Mouse (Mus musculus): ENCODE results near the gene Ttc27. TPM values are rescaled to one million over a fixed set of nuclear protein-coding genes. Genes with fewer than 3 reads are reported as not detected.

The Ttc27 gene
- polyA plus RNA-seq, 1 experiment from 2014 or later: 21.2 TPM

DNA sequence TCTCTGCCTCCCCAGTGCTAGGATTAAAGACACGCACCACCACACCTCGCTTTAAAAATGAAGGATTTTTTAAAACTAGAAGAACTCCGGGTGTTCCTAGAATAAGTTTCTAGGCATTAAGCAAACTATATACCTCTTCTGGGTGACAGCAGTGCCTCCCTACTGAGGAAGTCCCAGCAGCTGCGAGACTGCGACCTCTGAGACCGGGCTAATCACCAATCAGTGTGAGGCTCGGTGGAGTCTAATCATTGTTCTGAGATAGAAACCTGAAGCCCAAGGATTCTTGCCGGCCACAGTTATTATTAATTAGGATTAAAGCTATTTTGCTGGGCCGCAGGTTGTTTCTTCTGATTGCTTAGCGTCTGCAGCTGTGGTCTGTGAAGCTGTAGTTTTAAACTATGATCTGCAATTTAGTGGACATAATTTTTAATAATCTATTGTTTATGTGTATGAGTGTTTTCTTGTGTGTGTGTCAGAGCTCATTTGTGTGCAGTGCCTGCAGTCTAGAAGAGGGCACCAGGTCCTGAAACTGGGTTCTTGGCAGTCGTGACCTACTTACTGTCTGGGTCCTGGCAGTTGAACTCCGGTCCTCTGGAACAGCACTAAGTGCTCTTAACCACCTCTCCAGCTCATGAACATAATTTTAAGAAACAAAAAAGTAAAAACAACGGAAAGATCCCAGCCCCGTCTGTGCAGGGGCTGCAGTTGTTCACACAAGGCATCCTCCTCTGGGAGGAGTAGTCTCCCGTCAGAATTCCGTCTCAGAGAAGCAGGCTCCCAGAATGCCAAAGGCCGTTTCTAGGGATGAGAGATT, 142.9 kb downstream of the Ttc27 start:
- no peak overlapping the region for H3K9ac ChIP-seq (ENCODE audit: low read depth, low read length)
- H3K27ac ChIP-seq (replicated peaks; ENCODE audit: low read depth, low read length): no peak overlapping the region
- H3K36me3 ChIP-seq (ENCODE audit: control insufficient read depth, insufficient read depth, low read length): no peaks in the 10 kb centered on the region
- no peak overlapping the region for H3K4me3 ChIP-seq (ENCODE audit: low read depth, low read length)
- no peak overlapping the region for H3K4me2 ChIP-seq (ENCODE audit: low read depth, low read length)
- H3K4me1 ChIP-seq (ENCODE audit: control insufficient read depth, insufficient read depth, low read length): peaks cover 4% of the 10 kb centered on the region; the same call in 1 of the 2 replicates
- ATAC-seq (ENCODE audit: low read depth) (peak; percentile 70), DNase-seq (ENCODE audit: low spot score) (peak; percentile 33)
- WGBS: 57% methylated on average over 17 of the region's 17 CpGs
- H3K9me3 ChIP-seq (ENCODE audit: control insufficient read depth, low read length): no peaks in the 10 kb centered on the region
- no peaks in the 10 kb centered on the region for H3K27me3 ChIP-seq (replicated peaks; ENCODE audit: control insufficient read depth, insufficient read depth, low read length)

DNA sequence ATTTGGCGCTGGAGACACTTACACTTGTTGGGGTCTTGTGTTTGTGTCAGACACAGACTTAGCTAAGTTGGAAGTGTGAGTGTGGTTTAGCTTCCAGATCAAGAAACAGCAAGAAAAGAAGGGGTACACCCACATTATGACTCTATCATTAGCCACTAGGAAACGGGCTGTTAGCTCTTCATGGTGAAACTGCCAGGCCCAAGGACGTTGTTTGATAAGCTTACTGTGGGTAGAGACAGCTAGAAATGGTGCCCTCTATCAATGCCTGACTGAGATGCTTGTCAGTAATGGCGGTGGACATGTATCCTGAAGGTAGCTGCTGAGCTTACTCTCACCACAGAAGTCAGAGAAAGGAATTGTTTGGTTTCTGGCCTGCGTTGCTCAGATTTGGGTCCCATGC, 146.3 kb downstream of the Ttc27 start:
- DNase-seq (ENCODE audit: low spot score) (no peak), ATAC-seq (ENCODE audit: low read depth) (no peak)
- Histone ChIP-seq H3K4me1 (ENCODE audit: control insufficient read depth, insufficient read depth, low read length) (peaks cover 29% of the 10 kb centered on the region), H3K27ac (replicated peaks; ENCODE audit: low read depth, low read length) (no peak overlapping the region), H3K36me3 (ENCODE audit: control insufficient read depth, insufficient read depth, low read length) (no peaks in the 10 kb centered on the region), H3K4me2 (ENCODE audit: low read depth, low read length) (no peak overlapping the region), H3K27me3 (replicated peaks; ENCODE audit: control insufficient read depth, insufficient read depth, low read length) (no peaks in the 10 kb centered on the region), H3K9me3 (ENCODE audit: control insufficient read depth, low read length) (no peaks in the 10 kb centered on the region), H3K4me3 (ENCODE audit: low read depth, low read length) (no peak overlapping the region), H3K9ac (ENCODE audit: low read depth, low read length) (no peak overlapping the region)
- 86% methylated on average over 5 of the region's 5 CpGs for WGBS

DNA sequence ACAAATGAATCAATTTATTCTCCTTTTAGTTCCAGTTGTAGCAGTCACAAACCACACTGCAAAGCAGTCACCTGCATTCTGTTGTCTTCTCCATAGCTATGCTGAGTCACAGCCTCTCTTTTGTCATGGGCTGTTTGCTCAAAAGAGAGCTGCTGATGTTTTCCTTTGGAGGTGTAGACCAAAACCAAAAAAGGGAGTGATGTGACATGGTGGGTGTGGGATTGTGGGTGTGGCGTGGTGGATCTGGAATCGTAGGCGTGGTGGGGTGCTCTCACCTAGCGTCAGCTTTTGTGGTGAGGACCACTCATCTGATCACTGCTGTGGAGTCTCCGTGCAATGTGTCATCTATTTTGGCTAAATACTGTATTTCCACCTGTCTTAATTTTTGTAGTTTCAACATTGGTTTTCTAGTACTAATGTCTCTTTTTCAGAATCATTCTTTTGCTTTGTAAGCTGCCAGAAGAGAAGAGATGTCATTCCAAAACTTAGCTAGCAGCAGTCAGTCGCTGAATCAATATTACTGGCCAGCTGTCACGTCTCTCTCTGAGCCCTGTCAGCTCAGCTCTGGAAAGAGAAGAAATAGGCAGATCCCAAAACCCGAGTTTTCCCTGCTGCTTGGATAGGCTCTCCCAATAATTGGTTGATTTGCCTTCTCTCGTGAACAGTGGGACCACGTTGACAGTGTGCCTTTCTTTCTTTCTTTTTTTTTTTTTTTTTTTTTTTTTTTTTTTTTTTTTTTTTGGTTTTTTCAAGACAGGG, 147.4 kb downstream of the Ttc27 start:
- no peak overlapping the region for H3K4me3 ChIP-seq (ENCODE audit: low read depth, low read length)
- no peak overlapping the region for H3K9ac ChIP-seq (ENCODE audit: low read depth, low read length)
- H3K9me3 ChIP-seq (ENCODE audit: control insufficient read depth, low read length): no peaks in the 10 kb centered on the region
- DNase-seq (ENCODE audit: low spot score) (no peak), ATAC-seq (ENCODE audit: low read depth) (no peak)
- H3K4me2 ChIP-seq (ENCODE audit: low read depth, low read length): no peak overlapping the region
- H3K4me1 ChIP-seq (ENCODE audit: control insufficient read depth, insufficient read depth, low read length): peaks cover 40% of the 10 kb centered on the region
- H3K27me3 ChIP-seq (replicated peaks; ENCODE audit: control insufficient read depth, insufficient read depth, low read length): no peaks in the 10 kb centered on the region
- H3K36me3 ChIP-seq (ENCODE audit: control insufficient read depth, insufficient read depth, low read length): no peaks in the 10 kb centered on the region
- no peak overlapping the region for H3K27ac ChIP-seq (replicated peaks; ENCODE audit: low read depth, low read length)
- 80% methylated on average over 10 of the region's 10 CpGs for WGBS

DNA sequence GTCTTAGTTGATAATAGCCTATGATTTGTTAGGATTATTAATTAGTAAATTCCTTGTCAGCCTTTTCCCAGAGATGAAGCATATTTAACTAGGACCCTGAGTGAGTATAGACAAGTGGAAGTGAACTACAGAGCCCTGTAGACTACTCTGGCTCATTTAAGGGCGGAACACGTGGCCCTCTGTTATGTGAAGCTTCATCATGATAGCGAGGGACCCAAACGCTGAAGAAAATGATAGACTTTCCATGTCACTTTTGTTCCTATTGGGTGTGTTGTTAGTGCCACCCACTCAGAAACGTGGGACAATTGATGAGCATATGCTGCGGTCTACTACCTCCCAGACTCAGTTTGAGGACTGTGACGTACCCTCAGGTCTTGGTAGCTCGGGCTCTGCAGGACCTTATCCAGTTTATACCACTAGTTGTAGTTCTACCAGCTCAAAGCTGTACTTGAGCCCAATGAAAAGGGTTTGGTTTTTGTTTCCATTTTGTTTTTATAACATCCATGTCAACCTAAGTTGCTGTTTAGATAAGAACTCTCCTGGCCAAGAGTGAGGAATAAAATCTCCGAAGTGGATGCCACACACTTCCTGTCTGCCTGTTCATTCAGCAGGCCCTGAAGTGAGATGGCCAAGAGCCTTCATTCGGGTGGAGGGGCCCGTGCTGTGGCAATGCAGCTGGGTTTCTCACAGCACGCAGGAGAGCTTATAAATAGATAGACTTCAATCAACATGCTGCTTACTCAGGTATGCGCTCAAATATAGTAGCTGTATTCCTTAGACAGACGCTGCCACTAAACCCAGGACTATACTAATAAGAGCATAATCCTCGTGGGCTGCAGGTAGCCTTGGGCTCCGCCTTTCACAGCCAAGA, 148.4 kb downstream of the Ttc27 start:
- ATAC-seq (ENCODE audit: low read depth) (no peak), DNase-seq (ENCODE audit: low spot score) (no peak)
- no peaks in the 10 kb centered on the region for H3K9me3 ChIP-seq (ENCODE audit: control insufficient read depth, low read length)
- H3K4me1 ChIP-seq (ENCODE audit: control insufficient read depth, insufficient read depth, low read length): peaks cover 49% of the 10 kb centered on the region
- H3K9ac ChIP-seq (ENCODE audit: low read depth, low read length): no peak overlapping the region
- H3K27ac ChIP-seq (replicated peaks; ENCODE audit: low read depth, low read length): peak overlapping the region; percentile 53; the same call in 1 of the 2 replicates
- no peak overlapping the region for H3K4me2 ChIP-seq (ENCODE audit: low read depth, low read length)
- no peaks in the 10 kb centered on the region for H3K27me3 ChIP-seq (replicated peaks; ENCODE audit: control insufficient read depth, insufficient read depth, low read length)
- WGBS: 78% methylated on average over 16 of the region's 16 CpGs
- no peak overlapping the region for H3K4me3 ChIP-seq (ENCODE audit: low read depth, low read length)
- no peaks in the 10 kb centered on the region for H3K36me3 ChIP-seq (ENCODE audit: control insufficient read depth, insufficient read depth, low read length)

DNA sequence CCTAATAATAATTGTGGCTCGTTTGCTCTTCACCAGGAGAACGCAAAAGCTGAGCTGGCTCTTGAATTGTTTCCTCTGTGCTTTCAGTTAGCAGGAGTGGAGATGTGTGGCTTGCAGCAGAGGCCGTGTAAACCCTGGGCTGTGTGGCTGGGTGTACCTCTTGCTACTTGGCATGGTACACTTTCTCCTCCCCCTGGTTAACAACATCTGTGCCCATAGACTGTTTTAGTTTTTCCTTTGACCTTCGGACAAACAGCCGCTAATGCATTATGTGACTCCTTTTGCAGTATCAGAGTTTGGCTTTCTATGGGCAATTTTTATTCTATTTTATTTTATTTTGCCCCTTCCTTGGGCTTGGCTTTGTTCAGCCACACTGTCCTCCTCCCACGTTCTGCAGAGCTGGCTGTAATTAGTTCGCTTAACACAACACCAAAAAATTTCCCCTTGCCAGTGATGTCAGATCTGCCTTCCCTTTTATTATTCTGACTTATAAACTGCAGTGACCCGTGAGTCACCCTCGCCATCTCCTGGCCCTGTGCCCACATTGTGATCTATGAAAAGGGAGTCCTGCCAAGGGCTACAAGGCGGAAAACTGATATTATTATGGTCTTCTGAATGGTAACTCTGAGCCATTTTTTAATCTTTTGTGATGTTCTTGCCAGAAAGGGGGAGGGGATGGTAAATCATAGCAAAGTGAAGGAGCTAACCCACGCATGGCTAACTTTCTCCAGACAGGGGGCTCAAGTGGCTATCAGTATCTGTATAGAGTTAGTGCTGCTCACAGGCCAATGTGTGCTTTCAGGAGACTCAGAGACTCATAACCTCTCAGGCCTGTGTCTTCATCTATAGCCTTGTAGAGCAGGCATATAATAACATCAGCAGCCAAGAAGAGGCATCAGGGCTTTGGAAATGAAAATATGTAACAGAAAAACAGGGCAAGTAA, 149.3 kb downstream of the Ttc27 start:
- ATAC-seq (ENCODE audit: low read depth) (peak; percentile 45), DNase-seq (ENCODE audit: low spot score) (peak; percentile 84)
- Histone ChIP-seq H3K4me3 (ENCODE audit: low read depth, low read length) (no peak overlapping the region), H3K36me3 (ENCODE audit: control insufficient read depth, insufficient read depth, low read length) (no peaks in the 10 kb centered on the region), H3K4me1 (ENCODE audit: control insufficient read depth, insufficient read depth, low read length) (peaks cover 56% of the 10 kb centered on the region), H3K27me3 (replicated peaks; ENCODE audit: control insufficient read depth, insufficient read depth, low read length) (no peaks in the 10 kb centered on the region), H3K9me3 (ENCODE audit: control insufficient read depth, low read length) (no peaks in the 10 kb centered on the region), H3K27ac (replicated peaks; ENCODE audit: low read depth, low read length) (peak overlapping the region; percentile 53), H3K4me2 (ENCODE audit: low read depth, low read length) (no peak overlapping the region; the same call in 1 of the 2 replicates), H3K9ac (ENCODE audit: low read depth, low read length) (no peak overlapping the region)
- WGBS: 30% methylated on average over 11 of the region's 11 CpGs

DNA sequence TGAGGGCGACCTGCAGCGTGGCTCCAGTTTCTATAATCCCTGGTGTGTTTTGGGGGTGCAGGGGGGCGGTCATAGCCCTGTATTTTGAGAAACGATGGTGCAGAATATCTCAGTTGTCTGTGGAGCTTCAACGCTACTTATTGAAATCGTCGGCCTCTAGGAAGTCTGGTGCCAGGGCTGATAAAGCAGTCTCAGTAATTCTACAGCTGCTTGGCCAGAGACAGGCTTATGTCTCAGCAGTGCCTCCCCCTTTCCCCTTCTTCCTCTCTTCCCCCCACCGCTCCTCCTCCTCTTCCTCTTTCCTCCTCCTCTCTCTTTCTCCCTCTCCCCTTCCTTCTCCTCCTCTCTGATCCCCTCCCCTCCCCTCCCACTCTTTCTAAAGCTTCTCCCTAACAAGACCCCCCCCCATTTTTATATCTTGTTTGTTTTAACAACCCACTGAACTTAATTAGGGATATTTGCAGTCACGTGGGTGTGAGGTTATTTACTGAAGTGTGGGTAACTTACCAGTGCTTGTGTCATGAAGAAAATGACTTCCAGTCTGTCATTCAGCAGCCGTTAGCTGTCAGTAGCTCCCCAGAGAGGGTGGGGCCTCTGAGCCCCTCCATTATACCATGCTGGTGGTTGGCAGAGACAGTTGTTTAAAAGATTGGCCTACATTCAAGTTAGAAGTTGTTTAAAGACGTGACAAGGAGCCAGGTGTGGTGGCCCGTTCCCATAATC, 150.8 kb downstream of the Ttc27 start:
- no peak overlapping the region for H3K9ac ChIP-seq (ENCODE audit: low read depth, low read length)
- H3K4me2 ChIP-seq (ENCODE audit: low read depth, low read length): no peak overlapping the region
- DNase-seq (ENCODE audit: low spot score): peak; percentile 46
- no peak overlapping the region for H3K27ac ChIP-seq (replicated peaks; ENCODE audit: low read depth, low read length)
- WGBS: 62% methylated on average over 12 of the region's 12 CpGs
- no peaks in the 10 kb centered on the region for H3K36me3 ChIP-seq (ENCODE audit: control insufficient read depth, insufficient read depth, low read length)
- H3K27me3 ChIP-seq (replicated peaks; ENCODE audit: control insufficient read depth, insufficient read depth, low read length): no peaks in the 10 kb centered on the region
- no peaks in the 10 kb centered on the region for H3K9me3 ChIP-seq (ENCODE audit: control insufficient read depth, low read length)
- no peak overlapping the region for H3K4me3 ChIP-seq (ENCODE audit: low read depth, low read length)
- no peak for ATAC-seq (ENCODE audit: low read depth)
- H3K4me1 ChIP-seq (ENCODE audit: control insufficient read depth, insufficient read depth, low read length): peaks cover 60% of the 10 kb centered on the region

DNA sequence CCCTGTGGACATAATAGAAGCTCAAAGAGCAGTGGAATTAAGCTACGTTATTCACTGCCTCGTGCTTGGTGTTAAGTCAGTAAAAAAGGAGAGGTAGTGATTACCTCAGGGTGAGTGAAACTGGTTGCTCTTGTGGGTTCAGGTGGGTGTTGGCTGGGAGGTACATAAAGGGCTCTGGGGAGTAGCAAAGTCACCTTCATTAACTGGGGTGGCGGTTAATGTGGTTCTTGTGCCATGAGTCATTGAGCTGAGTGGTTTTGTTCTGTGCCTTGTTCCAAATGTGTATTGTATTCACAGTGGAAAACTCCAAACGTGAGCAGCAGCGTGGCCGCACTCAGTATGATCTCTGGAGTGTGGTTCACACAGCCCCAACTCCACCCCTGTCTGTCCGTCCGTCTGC, 152.0 kb downstream of the Ttc27 start:
- H3K27ac ChIP-seq (replicated peaks; ENCODE audit: low read depth, low read length): peak overlapping the region; percentile 55
- ATAC-seq (ENCODE audit: low read depth): peak; percentile 48; the same call in 1 of the 2 replicates

More for the DNA sequence above, 152.0 kb downstream of the Ttc27 start:
- H3K4me1 ChIP-seq (ENCODE audit: control insufficient read depth, insufficient read depth, low read length): peaks cover 60% of the 10 kb centered on the region
- no peaks in the 10 kb centered on the region for H3K27me3 ChIP-seq (replicated peaks; ENCODE audit: control insufficient read depth, insufficient read depth, low read length)
- no peak overlapping the region for H3K4me2 ChIP-seq (ENCODE audit: low read depth, low read length)
- H3K9ac ChIP-seq (ENCODE audit: low read depth, low read length): no peak overlapping the region
- DNase-seq (ENCODE audit: low spot score): peak; percentile 69
- no peaks in the 10 kb centered on the region for H3K36me3 ChIP-seq (ENCODE audit: control insufficient read depth, insufficient read depth, low read length)
- WGBS: 60% methylated on average over 8 of the region's 8 CpGs
- H3K9me3 ChIP-seq (ENCODE audit: control insufficient read depth, low read length): no peaks in the 10 kb centered on the region
- no peak overlapping the region for H3K4me3 ChIP-seq (ENCODE audit: low read depth, low read length)

All from embryonic facial prominence, embryonic 14.5 days (tissue).